Mouse (Mus musculus) forebrain, embryonic 14.5 days (tissue): ENCODE results near the gene Bcas1. TPM values are rescaled to one million over a fixed set of nuclear protein-coding genes. Genes with fewer than 3 reads are reported as not detected.

Source experiments
- ATAC-seq: fragments of 200-750 bp; cut with Nextera tagmentation; 2 replicates; pipeline ENCODE4 v1.8.0; 2017; ENCODE audit warnings: mild to moderate bottlenecking, moderate library complexity
- DNase-seq: peaks from one replicate; pipeline ENCODE4 v3.0.0-alpha.2; 2015; ENCODE audit warnings: low spot score
- H3K27ac ChIP-seq: fragments of 300-500 bp; sonication (generic); 2 replicates; pipeline ENCODE4 v1.5.1; 2014; ENCODE audit warnings: low read depth, mild to moderate bottlenecking, control low read depth, low read length, moderate library complexity
- H3K27me3 ChIP-seq: fragments of 300-500 bp; sonication (generic); replicated peaks from 2 replicates; pipeline ENCODE4 v1.6.1; 2014; ENCODE audit warnings: low read length, control low read depth, mixed read lengths; ENCODE audit not compliant: control insufficient read depth, insufficient read depth
- H3K36me3 ChIP-seq: fragments of 300-500 bp; sonication (generic); 2 replicates; pipeline ENCODE4 v1.6.1; 2014; ENCODE audit warnings: low read length, control low read depth; ENCODE audit not compliant: control insufficient read depth, insufficient read depth
- H3K4me1 ChIP-seq: fragments of 300-500 bp; sonication (generic); 2 replicates; pipeline ENCODE4 v1.6.1; 2014; ENCODE audit warnings: antibody characterized with exemption, low read length, control low read depth; ENCODE audit not compliant: control insufficient read depth, insufficient read depth
- H3K4me2 ChIP-seq: fragments of 300-500 bp; sonication (generic); 2 replicates; pipeline ENCODE4 v1.6.1; 2014; ENCODE audit warnings: mild to moderate bottlenecking, control low read depth, low read length
- H3K4me3 ChIP-seq: fragments of 300-500 bp; sonication (generic); 2 replicates; pipeline ENCODE4 v1.5.1; 2014; ENCODE audit warnings: low read depth, low read length, control low read depth
- H3K9ac ChIP-seq: fragments of 300-500 bp; sonication (generic); 2 replicates; pipeline ENCODE4 v1.6.1; 2014; ENCODE audit warnings: mild to moderate bottlenecking, low read length, control low read depth, moderate library complexity
- H3K9me3 ChIP-seq: fragments of 300-500 bp; sonication (generic); replicated peaks from 2 replicates; pipeline ENCODE4 v1.6.1; 2016; ENCODE audit warnings: low read length, control low read depth, mixed read lengths; ENCODE audit not compliant: control insufficient read depth
- WGBS: fragments of 180-500 bp; shearing (Covaris S2); extraction: QIAGEN DNeasy Blood & Tissue Kit; methylation state at CpG from one replicate; pipeline ENCODE4 v1.1.7; 2014; 5-methylcytosine and 5-hydroxymethylcytosine counted together
- polyA plus RNA-seq: library from polyadenylated mRNA; unstranded; fragments of >200 nt; fragmentation: Nextera tagmentation; extraction: Ambion mirVana; gene quantifications from 2 replicates; pipeline ENCODE4 v1.2.1, GENCODE M21; 2014

Bcas1 gene
- polyA plus RNA-seq, 1 experiment from 2014 or later: 1.4 TPM

- no peak for ATAC-seq
- Histone ChIP-seq H3K27me3 (no peaks in the 10 kb centered on the region), H3K27ac (no peak overlapping the region), H3K9me3 (no peaks in the 10 kb centered on the region), H3K9ac (no peak overlapping the region), H3K36me3 (no peaks in the 10 kb centered on the region), H3K4me3 (no peak overlapping the region), H3K4me1 (peaks cover 12% of the 10 kb centered on the region), H3K4me2 (no peak overlapping the region)
- WGBS: 84% methylated on average over 19 of the region's 19 CpGs
- DNase-seq: no peak
Measured at GRCm38 (mm10) chr2:170349096-170349495, 78.5 kb downstream of the Bcas1 start.

GRCm38 (mm10) chr2:170347131-170347765 is 80.4 kb downstream of the Bcas1 start:
- no peaks in the 10 kb centered on the region for H3K27me3 ChIP-seq
- DNase-seq: peak; percentile 79
- peaks cover 15% of the 10 kb centered on the region for H3K4me1 ChIP-seq
- H3K27ac ChIP-seq: no peak overlapping the region
- no peaks in the 10 kb centered on the region for H3K36me3 ChIP-seq
- no peak overlapping the region for H3K9ac ChIP-seq
- peak; percentile 35; the same call in 1 of the 2 replicates for ATAC-seq
- no peak overlapping the region for H3K4me2 ChIP-seq
- no peak overlapping the region for H3K4me3 ChIP-seq
- no peaks in the 10 kb centered on the region for H3K9me3 ChIP-seq
- WGBS: 41% methylated on average over 8 of the region's 8 CpGs

GRCm38 (mm10) chr2:170345410-170345793 is 82.2 kb downstream of the Bcas1 start:
- Histone ChIP-seq H3K27ac (no peak overlapping the region), H3K9me3 (no peaks in the 10 kb centered on the region), H3K27me3 (no peaks in the 10 kb centered on the region), H3K4me1 (peaks cover 15% of the 10 kb centered on the region), H3K9ac (no peak overlapping the region), H3K4me3 (no peak overlapping the region), H3K36me3 (no peaks in the 10 kb centered on the region), H3K4me2 (no peak overlapping the region)
- WGBS: 20% methylated on average over 5 of the region's 5 CpGs
- ATAC-seq (no peak), DNase-seq (no peak)

DNA sequence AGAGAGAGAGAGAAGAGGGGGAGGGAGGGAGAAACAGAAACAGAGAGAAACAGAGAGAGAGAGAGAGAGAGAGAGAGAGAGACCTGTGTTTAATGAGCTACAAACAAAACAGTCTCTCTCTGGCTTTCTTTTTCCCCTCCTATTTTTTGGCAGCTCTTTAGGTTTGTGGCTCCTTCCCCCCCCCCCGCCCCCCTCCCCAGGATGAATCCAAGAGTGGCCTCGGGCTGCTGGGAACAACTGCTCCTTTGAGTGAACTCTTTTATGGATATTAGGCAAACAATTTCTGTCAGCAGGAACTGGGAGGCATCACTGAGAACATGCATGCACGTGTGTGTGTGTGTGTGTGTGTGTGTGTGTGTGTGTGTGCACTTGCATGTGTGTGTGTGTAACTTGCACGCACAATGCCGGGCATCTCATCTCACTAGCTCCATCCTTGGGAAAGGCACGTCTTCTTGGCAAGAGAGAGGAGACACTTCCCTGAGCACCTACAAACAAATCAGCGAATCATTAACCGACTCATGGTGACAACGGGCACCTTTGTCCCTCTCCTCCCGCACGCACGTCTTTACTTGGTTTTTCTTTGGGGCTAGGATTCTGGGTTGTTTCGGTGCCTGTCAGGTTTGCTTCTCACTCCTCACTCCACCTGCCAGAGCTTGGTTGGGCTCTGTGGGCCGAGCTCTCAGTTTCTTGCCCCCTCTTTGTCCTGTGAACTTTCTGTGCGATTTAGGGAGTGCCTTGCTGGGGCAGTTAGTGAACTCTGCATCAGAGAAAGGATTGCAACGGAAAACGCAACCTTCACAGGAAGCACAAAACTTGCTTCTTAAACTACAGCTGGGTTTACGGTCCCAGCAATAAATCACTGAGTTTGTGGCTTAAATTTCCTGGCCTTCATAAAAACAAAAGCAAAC is 82.9 kb downstream of the Bcas1 start:
- H3K4me3 ChIP-seq: no peak overlapping the region
- no peak overlapping the region for H3K4me2 ChIP-seq
- ATAC-seq (0 out of 2 replicates have a peak, but pooled peaks have one; percentile 13), DNase-seq (peak; percentile 56)
- 14% methylated on average over 17 of the region's 18 CpGs for WGBS
- H3K27ac ChIP-seq: no peak overlapping the region
- H3K4me1 ChIP-seq: peaks cover 15% of the 10 kb centered on the region
- no peaks in the 10 kb centered on the region for H3K27me3 ChIP-seq
- H3K9ac ChIP-seq: no peak overlapping the region
- H3K9me3 ChIP-seq: no peaks in the 10 kb centered on the region
- H3K36me3 ChIP-seq: no peaks in the 10 kb centered on the region

DNA sequence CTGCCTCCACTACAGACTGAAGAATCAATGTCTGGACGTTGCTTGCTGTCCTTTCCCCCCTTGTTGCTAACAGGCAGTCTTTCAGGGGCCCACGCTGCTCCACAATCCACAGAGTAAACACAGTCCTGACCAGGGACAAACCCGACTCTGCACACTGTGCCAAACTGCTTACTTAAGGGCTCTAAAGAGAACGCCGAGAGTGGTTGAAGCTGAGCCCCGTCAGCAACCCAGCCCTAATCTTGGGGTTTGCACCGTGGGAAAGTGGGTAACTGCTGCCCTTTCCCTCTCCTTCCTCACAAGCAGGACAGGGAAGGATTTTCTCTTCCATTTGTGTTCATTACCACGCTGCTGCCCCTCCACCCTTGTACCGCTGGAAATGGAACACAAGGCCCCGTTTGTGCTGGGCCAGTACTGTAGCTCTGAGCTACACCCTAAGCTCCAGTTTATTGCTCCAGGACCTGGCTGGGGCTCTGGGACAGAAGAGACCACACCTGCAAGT is 83.8 kb downstream of the Bcas1 start:
- WGBS: 37% methylated on average over 10 of the region's 10 CpGs
- peaks cover 15% of the 10 kb centered on the region for H3K4me1 ChIP-seq
- ATAC-seq (peak; percentile 28; the same call in 1 of the 2 replicates), DNase-seq (no peak)
- no peak overlapping the region for H3K4me3 ChIP-seq
- no peaks in the 10 kb centered on the region for H3K9me3 ChIP-seq
- no peaks in the 10 kb centered on the region for H3K36me3 ChIP-seq
- H3K4me2 ChIP-seq: no peak overlapping the region
- H3K9ac ChIP-seq: peak overlapping the region; percentile 10; the same call in 1 of the 2 replicates
- H3K27ac ChIP-seq: peak overlapping the region; percentile 30; the same call in 1 of the 2 replicates
- no peaks in the 10 kb centered on the region for H3K27me3 ChIP-seq

DNA sequence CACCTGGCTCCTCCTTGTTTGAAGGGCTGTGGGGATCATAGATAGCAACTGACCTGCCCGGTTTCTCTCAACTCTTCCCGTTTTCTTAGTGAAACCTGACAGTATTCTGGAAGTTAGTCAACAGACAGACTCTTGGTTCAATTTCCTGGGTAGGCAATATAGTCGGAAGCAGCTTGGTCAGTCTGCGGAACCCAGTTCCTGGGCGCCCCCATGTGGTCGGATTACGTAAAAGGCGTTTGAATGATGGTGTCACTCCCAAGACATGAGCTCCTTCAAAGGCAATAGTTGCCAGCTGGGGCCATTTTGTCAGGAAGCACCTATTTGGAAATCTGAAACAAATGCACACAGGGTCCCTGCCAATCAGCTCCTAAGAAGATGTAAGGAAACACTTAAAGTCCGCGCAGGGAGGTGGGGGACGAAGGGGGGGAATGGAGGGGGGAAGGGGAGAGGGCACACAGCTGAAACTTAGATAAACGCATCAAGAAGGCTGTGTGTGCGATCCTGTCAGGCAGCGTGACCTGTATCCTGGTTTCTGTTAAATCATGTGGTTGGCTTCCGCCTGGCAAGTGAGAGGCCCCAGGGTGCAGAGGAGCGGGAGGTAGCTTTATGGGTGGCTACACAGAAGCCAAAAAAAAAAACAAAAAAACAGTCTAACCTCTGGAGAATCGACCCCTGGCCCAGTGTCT is 84.4 kb downstream of the Bcas1 start:
- Histone ChIP-seq H3K27ac (peak overlapping the region; percentile 30; the same call in 1 of the 2 replicates), H3K4me2 (no peak overlapping the region), H3K4me3 (no peak overlapping the region), H3K36me3 (no peaks in the 10 kb centered on the region), H3K9me3 (no peaks in the 10 kb centered on the region), H3K9ac (peak overlapping the region; percentile 10; the same call in 1 of the 2 replicates), H3K27me3 (no peaks in the 10 kb centered on the region), H3K4me1 (peaks cover 15% of the 10 kb centered on the region)
- ATAC-seq (no peak), DNase-seq (peak; percentile 82)
- WGBS: 46% methylated on average over 17 of the region's 17 CpGs

- no peak overlapping the region for H3K4me3 ChIP-seq
- no peak overlapping the region for H3K4me2 ChIP-seq
- no peaks in the 10 kb centered on the region for H3K9me3 ChIP-seq
- no peak overlapping the region for H3K9ac ChIP-seq
- no peak overlapping the region for H3K27ac ChIP-seq
- no peak for ATAC-seq
- H3K27me3 ChIP-seq: no peaks in the 10 kb centered on the region
- H3K4me1 ChIP-seq: peaks cover 15% of the 10 kb centered on the region
- WGBS: 88% methylated on average over 12 of the region's 12 CpGs
- no peak for DNase-seq
- H3K36me3 ChIP-seq: no peaks in the 10 kb centered on the region
Measured at GRCm38 (mm10) chr2:170342312-170342830, 85.3 kb downstream of the Bcas1 start.

GRCm38 (mm10) chr2:170341179-170341578 is 86.5 kb downstream of the Bcas1 start:
- Histone ChIP-seq H3K4me1 (peaks cover 15% of the 10 kb centered on the region), H3K9ac (no peak overlapping the region), H3K36me3 (no peaks in the 10 kb centered on the region), H3K27me3 (no peaks in the 10 kb centered on the region), H3K9me3 (no peaks in the 10 kb centered on the region), H3K4me2 (no peak overlapping the region), H3K27ac (no peak overlapping the region), H3K4me3 (no peak overlapping the region)
- ATAC-seq (no peak), DNase-seq (no peak)
- WGBS: 91% methylated on average over 8 of the region's 8 CpGs
